Mouse (Mus musculus) lung, adult 2 months (tissue): ENCODE results near the gene Nhlrc4.

Source experiments
- CTCF ChIP-seq: fragments of 200-500 bp; IDR thresholded peaks from 2 replicates; pipeline ENCODE4 v1.5.1; 2011; ENCODE audit warnings: mild to moderate bottlenecking, low read length, control low read depth; ENCODE audit not compliant: insufficient read depth
- POLR2A ChIP-seq: fragments of 200-500 bp; IDR thresholded peaks from 2 replicates; pipeline ENCODE4 v1.6.1; 2011; ENCODE audit warnings: low read depth, mild to moderate bottlenecking, control low read depth, low read length, borderline replicate concordance; ENCODE audit errors: extremely low read depth

DNA sequence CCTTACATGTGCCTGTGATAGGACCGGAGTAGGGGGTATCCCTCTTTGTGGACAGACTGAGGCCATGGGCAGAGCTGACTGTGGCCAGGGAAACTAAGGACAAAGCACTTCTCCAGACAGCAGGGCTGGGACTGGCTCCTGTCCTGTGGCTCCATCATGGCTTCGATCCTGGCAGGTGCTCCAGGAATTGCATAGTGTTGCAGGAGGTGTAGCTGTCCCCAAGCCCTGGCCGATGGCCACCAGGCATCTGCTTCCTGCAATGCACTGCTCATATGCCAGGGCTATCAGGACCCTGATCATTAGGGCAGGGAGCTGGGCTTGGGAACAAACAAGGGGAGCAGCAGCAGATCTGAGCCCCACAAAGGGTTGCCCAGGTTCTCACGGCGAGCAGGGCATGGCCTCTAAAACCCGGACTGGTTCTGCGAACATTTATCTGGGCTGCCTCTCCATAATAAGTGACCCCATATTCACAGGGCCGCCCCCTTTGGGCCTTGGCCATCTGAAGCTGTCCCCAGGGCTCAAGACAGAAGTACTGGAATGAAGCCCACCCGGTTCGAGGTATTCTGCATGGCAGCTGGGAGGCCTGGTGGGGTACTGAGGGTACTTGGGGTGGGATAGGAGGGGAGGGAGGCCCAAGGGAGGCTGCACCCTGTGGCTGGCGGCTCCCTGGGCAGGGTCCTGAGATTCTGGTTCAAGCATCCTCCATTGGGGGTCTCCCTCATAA is 14.2 kb upstream of the Nhlrc4 start:
- TF ChIP-seq POLR2A (no peak), CTCF (no peak)
